Mouse (Mus musculus) brain, embryonic 14.5 days (tissue): ENCODE results near the gene Ftl1.
"Not testable (repeated sequence)": the region's sequence is repeated elsewhere in the genome, so short reads cannot be mapped to it uniquely, and the experiment has no call there.

Source experiments
- CTCF ChIP-seq: fragments of 200-500 bp; IDR thresholded peaks from 2 replicates; pipeline ENCODE4 v1.5.1; 2012; ENCODE audit warnings: inconsistent platforms, mild to moderate bottlenecking, moderate library complexity, borderline replicate concordance; ENCODE audit not compliant: insufficient read depth, insufficient read length; ENCODE audit errors: extremely low read depth
- POLR2A ChIP-seq: fragments of 200-500 bp; IDR thresholded peaks from 2 replicates; pipeline ENCODE4 v1.6.1; 2012; ENCODE audit warnings: mild to moderate bottlenecking, inconsistent platforms, borderline replicate concordance; ENCODE audit not compliant: poor library complexity, insufficient read depth, insufficient read length, severe bottlenecking; ENCODE audit errors: extremely low read depth

DNA sequence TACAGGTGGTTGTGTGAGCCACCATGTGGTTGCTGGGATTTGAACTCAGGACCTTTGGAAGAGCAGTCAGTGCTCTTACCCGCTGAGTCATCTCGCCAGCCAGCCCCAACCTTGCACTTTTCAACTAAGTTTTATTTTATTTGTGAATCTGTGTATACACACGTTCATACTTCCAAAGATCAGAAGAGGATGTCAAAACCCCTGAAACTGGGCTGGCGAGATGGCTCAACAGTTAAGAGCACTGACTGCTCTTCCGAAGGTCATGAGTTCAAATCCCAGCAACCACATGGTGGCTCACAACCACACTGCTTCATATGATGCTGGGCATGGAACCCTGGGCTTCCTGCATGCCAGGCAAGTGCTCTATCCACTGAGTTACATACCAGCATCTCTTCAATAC, 25.3 kb upstream of the Ftl1 start:
- not testable (repeated sequence) for TF ChIP-seq CTCF, POLR2A
